Mouse (Mus musculus) ES-CJ7 (cell line): ENCODE measurements around the gene Acad8.

ENCODE experiments used
- DNase-seq: peaks from one replicate; pipeline ENCODE4 v3.0.0; 2011; ENCODE audit warnings: low read depth, low spot score

The Acad8 gene

DNA sequence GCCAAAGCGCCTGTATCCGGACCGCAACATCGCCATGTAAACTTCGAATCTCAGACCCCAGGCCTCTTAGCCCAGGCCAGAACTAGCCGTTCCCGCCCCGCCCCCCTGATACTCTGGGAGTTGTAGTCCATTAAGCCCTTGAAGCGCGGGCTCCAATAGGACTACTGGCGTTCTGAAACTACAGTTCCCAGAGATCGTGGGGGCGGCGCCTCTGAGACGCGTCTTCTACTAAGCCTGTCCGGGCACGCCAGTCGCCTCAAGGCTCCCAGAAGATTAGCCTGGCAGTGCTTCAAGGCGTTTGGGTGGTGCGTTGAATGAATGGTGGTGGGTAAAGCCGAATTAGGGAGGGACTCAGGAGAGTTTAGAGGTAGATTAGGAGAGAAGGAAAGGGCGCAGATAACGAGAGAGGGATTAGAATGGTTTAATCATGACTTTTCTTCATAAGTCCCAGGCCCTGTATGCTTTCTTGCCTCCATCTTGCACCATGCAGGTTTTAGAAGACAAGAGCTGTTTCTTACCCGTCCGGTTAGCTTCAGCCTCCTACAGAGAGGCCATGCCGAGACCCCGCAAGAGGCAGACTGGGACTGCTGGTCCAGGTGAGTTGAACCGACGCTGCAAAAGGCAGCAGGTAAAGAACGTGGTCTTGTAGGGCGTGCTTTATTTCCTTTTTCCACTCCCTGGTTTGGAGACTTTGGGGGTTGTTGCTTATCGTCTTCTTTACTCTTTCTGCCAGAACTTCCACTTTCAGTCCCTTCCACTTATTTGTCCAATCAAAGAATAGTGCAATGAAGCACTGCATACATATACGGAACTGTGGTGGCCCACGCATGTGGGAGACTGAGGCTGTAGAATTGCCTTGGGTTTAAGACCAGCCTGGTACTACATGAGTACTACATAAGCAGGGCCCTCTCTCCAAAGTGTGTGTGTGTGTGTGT lies at the start of gene Acad8, which contains the start of gene Thyn1:
Acad8 (minus strand) TSS at position 106 of the 935 bp plus-strand sequence.
Thyn1 (plus strand) TSS at position 250 of the 935 bp plus-strand sequence.
- peak; percentile 95 for DNase-seq

DNA sequence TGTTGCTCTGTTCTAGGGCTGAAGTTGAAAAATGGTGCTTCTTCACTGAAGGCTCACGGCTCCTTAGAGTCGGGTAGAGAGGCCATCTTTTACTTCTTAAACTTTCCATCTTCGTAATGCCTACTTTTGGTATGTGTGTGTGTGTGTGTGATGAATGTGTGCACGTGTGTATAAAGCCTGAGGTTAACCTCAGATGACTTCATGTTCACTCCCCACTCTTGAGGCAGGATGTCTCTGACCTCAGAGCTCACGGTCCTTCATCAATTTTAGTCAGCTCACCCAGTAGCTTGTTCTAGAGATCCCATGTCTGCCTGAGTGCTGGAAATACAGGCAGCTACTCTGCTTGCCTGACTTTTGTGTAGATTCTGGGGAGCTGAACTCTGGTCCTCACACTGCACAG lies 44.5 kb upstream of the Acad8 start:
- DNase-seq, result no peak

DNA sequence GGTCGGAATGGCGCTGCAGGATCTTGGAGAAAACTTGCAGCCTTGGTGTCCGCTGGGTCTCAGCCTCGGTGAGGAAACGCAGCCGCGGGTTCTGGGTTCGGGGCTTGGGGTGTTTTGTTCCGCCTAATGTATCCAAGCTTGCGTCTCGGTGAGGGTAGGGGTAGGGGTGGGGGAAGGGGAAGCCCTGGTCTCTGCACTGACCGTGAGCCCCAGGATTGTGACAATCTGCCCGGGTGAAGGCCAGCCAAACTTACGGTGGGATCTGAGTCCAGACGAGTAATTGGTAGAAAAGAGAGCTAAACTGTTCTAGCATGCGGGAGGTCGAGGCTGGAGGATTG lies 31.4 kb upstream of the Acad8 start:
- DNase-seq, result no peak

DNA sequence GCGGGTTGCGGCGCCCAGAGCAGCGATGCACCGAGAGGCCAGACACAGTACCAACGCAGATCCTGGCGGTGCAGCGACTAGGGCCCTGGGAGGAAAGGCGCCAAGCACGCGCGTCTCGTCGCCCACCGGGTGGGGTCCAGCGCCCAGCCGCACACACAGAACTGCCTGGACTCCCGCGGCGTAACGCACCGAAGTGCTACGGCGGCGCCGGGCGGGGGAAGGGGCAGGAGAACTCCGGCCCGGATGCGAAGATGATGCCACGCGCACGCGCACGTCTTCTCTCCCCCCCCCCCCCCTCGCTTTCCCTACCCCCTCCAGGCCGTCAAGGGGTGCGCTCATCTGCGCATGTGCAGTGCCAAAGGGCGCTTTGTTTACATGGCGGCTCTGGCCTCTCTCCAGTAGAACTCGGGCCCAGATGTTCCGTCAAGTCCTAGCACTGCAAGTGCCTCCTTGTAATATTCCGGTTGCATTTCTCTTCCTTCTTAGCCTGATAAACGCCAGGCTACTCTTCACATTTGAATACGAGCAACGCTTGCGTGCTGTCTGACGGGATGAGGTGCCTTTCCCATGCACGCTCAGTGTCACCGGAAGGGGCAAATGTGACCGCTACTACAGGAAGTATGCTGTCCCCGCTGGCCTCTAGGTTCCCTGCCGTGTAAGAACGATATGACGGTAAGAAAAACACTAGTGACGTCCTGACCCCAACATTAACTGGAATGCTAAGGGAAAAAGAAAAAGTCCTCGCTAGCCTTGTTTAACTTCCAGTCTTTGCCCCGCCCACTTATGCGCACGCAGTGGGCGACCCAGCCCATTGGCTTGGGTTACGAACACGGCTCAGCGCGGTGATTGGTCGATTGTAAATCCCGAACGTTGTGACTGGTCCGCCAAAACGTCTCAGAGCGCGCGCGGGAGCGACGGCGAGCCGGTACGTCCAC lies 30.7 kb upstream of the Acad8 start, which contains the start of the genes Vps26b and Ncapd3:
Vps26b (minus strand) TSS at position 238 of the 935 bp plus-strand sequence.
Ncapd3 (plus strand) TSS at position 348 of the 935 bp plus-strand sequence.
- peak; percentile 97 for DNase-seq

DNA sequence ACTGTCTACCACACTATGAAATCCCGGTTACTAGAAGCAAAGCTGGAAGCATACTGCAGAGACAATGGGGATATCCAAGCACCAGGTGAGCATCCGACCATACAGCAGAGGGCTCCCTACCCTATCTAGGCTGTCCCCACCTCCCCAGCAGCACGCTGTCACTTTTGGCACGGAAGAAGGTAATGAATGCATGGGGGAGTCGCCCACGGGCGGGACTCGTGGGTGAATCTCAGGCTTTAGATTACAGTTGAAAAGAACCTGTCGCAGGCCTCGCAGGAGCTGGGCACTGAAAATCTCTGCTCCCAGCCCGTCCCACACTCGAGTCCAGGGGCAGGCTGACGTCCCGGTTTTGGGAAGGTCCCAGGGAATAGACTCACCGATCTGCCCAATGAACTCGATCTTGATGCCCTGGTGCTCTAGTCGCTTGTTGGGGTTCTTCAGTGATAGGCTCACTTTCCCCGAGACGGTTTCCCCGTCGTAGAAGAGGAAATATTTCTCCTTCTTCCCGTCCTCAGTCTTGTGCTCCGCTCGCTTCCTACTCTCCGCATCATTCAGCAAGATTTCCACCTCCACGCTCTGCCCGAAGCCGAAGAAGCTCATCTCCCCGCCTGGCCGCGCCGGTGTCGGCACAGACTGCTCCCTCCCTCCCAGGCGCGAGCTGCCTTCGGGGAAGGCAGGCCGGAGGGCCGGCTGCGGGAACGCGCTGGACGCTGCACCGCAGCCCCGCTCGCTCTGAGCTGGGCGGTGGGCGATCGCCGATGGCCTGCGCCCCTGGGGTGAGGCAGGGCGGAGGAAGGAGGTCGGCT lies 29.9 kb upstream of the Acad8 start:
- DNase-seq, result peak; percentile 56

DNA sequence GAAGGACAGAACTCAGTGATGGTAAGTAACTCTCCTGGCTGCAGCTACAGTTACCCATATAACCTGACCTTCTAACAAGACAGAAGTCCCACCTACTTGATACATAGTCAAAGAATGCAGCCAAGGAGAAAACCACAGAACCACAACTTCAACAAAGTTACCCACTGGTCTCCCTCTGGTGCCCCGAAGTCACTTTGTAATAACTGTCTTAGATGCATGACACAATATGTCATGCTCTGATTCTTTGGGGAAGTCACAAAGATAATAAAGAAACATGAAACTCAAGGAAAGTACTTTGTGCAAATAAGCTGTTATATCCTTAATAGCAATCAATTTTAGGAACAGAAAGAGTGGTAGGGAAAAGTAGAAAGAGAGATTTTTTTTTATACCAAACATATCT lies 27.3 kb upstream of the Acad8 start:
- DNase-seq, result no peak

DNA sequence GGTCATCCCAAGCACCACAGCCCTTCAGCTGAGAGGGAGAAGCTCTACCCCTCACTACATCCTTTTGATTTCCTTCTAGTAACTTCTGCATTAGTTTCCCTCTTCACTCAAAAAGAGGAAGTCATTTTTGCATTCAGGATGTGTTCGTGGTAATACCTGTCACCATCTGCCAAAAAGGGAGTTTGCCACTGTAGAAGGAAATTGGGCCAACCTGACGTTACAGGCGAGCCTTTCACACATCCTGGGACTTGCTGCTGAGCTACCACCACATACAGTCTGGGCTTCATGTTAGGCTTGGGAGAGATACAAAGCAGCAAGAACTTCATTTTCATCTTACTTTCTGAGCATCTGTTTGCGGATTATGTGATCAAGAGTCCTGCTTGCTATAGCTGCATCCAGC lies 24.3 kb upstream of the Acad8 start:
- DNase-seq, result no peak

DNA sequence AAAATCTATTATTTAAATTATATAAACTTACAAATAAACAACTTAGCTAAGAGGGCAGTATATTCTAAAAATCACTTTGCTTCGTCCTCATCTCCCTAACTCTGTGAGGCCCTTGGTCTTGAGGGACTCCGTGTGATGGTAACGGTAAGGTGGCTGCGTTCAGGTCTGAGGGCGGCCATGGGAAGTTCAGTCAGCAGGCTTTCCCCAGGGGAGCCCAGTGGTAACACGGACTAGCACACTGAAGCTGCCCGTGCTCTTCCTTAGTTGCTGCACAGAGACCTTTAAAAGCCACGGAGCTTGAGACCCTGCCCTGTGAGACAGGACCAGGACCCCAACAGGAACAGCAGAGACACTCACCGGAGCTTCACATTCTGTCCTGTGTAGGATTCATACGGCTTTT lies 19.6 kb upstream of the Acad8 start:
- no peak for DNase-seq

DNA sequence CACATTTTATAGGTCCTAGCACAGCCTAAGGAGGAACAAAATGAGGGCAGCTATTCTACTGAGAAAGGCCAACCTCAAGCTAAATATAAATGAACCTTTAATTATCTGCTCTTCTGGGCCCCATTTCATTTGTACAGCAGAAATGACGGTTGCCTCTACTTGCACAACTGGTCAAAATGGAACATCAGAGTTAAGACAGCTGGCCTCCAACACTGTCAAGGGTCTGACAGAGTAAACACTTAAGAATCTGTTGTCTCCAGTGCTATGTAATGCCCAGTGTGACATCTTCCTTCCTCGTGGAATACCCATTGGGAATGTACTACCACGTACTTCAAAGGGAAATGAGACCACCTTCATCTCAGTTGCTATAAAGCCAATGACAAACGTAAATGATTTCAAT lies 12.2 kb upstream of the Acad8 start:
- no peak for DNase-seq

DNA sequence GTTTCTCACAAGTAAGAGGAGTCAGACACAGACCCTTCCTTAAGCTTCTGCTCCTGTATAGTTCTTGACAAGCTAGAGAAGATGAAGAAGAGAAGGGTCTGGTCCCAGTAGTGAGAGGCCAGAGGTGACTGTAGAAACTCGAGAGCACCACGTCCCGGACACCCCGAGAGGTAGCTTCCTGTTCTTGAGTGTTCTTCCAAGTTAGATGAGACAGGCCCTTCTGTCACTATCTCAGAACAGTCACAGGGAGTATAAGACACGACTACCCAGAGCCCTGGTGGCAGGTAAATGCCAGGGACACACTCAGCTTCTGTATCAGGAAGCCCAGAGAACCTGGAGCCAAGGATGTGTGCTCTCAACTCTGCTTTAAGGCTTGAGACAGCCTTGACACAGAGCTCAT lies 9.9 kb upstream of the Acad8 start:
- DNase-seq, result no peak

DNA sequence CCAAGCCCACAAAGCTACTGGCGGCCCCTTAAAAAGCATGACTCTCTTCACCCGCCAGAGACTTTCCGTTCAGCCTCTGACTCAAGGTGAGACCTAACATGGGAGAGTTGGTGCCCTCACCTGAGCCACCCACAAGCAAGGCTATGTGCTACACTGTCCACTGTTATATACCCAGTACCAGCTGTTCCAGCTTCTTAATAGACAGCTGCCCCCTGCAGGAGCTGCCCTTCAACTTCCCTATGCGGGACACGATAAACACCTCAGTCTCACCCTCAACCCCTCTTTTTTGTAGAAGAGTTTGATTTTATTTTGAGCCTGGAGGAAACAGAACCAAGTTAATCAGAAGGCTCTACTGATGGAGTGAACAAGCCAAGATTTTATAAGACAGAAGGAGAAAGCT lies 7.5 kb upstream of the Acad8 start:
- DNase-seq, result no peak

DNA sequence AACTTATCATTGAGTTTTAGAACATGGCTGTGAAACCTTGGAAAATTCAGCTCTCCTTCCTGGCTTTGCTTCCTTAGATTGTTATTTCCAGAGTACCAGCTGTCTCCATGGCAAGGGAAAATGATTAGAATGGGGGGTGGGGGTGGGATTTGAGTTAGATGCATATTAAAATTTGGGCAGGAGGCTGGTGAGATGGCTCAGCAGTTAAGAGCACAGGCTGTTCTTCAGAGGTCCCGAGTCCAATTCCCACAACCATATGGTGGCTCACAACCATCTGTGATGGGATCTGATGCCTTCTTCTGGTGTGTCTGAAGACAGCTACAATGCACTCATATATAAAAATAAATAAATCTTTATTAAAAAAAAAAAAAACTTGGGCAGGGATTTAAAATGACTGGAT lies 6.6 kb upstream of the Acad8 start:
- no peak for DNase-seq

DNA sequence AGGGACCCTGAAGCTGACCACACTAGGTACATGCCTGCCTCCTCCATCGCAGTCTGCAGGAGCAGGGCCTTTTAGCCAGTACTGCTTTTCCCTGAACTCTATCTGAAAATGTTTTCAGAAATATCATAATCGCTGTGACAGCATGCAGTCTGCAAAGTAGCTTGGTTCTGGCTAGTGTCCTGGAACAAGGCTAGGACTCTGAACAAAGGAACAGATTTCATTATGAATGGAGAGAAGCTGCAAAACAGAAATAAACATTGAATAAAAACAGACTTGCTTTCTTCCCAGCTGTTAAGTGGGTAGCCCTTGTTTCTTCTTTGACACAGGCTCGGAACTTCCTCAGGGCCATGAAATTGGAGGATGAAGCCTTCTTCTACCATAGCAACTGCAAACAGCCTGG lies 5.9 kb upstream of the Acad8 start:
- no peak for DNase-seq

DNA sequence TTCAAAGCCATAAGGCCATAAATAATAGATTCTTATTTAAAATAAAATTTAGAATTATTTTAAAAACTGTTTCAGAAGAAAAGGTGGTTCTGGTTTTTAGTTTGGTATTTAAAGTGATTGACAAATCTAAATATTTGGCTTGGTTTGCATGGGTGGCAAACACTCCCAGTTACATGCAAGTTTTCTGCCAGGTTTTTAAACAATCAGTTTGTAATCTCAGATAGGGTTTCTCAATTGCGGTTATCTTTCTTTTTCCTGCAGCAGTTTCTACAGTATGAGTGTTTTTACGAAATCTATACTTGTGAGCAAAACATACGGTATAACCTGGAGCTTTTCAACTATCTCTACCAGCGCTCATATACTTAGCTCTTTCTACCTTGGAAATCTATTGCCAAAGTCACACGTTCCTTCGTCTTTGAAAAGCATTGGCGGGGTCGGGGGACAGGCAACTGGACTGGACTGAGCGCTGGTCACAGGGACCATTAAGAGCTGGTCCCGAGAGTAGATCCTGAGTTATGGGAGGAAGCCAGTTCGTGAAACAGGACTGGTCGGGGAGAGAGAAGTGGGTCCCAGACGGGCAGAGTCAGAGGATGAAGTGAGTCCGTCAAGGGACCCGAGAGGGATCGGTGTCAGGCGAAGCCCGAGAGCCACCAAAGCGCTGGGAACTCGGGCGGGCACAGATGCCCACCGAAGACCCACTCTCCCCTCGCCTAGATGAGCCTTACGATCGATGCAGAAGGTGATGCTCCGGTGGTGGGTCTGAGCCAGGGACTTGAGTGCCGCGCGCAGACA lies 501 bp downstream of the Acad8 start:
- no peak for DNase-seq

DNA sequence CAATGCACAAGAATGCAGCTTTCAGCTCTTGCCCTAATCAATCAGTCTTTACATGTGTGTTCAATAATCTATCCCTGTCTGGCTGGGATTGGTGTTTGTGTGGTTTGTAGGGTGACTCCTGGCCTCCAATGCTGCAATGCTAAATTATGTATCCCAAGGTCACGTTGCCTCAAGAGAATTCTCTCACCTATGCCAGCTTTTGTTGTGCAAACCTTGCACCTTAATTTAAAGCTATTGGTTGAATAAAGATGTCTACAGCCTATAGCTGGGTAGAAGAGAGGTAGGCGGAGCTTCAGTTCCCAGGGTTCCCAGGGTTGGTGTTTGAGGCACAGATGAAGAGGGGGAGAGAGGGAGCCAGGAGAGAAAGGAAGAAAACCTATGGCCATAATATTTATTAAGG lies 1.9 kb downstream of the Acad8 start:
- DNase-seq, result peak; percentile 18

DNA sequence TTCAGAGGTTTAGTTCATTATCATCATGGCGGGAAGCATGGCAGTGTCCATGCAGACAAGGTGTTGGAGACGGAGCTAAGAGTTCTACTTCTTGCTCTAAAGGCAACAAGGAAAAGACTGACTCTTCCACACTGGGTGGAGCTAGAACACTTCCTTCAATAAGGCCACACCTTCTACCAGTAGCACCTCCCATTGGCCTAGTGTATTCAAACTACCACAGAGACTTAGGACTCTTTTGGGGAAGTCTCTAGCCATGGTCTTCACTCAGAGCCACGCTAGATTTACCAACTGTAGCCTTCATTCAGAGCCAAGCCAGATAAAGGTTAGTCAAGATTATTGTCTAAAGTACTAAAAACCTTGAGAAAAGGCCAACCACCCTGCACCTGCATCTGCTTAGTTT lies 2.3 kb downstream of the Acad8 start:
- peak; percentile 34 for DNase-seq

DNA sequence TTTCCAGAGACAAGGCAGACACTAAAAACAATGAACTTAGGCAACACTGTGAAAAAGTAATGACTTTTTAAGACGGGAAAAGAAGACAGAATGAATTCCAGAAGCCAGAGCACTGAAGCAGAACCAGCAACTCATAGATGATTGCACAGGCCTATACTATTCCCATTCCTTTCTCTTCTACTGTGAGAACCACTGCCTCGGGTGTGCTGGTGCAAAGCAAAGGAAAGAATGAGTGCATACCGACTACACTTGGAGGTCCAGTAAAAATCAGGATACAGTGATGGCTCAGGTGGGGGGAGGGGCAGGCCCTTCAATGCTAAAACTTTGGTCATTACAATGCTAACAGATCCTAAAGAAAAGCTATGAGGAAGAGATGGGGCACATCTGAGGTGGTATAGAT lies 5.5 kb downstream of the Acad8 start:
- no peak for DNase-seq

DNA sequence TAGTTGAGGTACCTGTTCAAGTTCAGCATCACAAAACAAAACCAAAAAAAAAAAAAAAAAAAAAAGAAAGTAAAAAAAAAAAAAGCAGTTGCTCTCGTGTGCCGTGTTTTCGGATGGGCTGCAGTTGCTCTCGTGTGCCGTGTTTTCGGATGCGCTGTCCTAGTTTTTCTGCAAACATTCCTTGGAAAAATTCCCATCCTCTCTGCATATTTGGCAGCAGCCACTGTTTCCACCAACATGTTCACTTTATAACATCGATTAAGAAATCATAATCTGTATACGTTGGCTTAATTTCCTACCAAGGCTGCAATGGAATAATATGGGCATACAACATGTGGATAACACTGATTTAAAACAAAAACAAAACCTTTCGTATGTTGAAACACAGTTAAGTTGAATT lies 6.2 kb downstream of the Acad8 start:
- DNase-seq, result no peak

DNA sequence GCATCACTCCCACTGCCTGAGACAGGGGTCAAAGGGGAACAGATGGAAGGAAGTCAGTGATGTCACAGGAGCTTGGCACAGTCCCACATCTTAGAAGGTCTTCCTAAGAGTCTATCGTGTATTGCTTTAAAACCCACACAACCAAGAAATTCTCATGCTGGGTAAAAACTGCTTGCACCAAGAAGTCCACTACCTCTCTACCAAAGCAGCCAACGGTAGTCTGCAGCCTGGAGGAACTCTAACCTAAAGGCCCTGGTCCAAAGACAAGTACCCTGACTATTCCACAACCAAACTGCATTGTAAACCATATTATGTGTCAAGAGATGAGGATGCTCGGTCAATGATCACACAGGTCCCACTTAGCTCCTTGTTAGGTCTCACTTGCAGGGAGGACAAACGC lies 9.2 kb downstream of the Acad8 start:
- no peak for DNase-seq

DNA sequence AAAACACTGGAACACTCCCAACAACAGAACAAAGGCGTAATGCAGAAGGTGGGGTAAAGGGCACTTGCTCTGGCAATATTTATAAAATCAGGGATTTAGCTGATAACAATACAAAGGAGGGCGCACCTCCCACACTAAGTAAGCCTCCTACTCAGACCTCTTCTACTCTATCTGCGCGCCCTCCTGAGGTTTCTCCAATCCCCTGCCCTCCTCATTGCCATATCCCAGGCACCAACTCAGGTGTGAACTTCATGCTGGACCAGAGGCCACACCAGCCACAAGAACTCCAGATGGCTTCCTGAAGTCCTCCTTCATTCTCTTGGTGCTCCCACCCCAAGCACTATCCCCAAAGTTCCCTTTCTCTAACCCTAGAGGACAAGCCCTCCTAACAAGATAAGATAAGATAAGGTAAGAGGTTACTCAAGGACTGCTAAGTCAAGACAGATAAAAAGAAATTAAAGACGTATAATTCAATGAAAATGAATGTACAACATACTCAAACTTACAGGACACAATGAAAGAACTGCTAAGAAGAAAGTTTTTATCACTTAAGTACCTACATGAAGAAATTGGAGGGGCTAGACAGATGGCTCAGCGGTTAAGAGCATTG lies 13.6 kb downstream of the Acad8 start:
- no peak for DNase-seq
